14 mouse cellular contexts compared by ENCODE assay signal in genomic region chr2:11490554-11490953, GRCm38 (mm10).
"Had no signal": no experiment of that assay in that cellular context is flagged by ENCODE, and none has a peak within 500 bp of the region (broad histone marks: within the 10 kb centered on the region; RNA-seq: fewer than 3 reads in every experiment).

No protein-coding gene starts in this region.

- ATAC-seq: intestine, embryonic 15.5 days; midbrain, embryonic 13.5 days had no signal

- H3K4me3 ChIP-seq: intestine, embryonic 15.5 days; kidney, embryonic 15.5 days; limb, embryonic 13.5 days; liver, embryonic 15.5 days; midbrain, embryonic 13.5 days; myocyte; neural tube, embryonic 15.5 days had no signal

- H3K27me3 ChIP-seq: intestine, embryonic 15.5 days; kidney, embryonic 15.5 days; limb, embryonic 13.5 days; liver, embryonic 15.5 days; midbrain, embryonic 13.5 days; neural tube, embryonic 15.5 days had no signal

- H3K27ac ChIP-seq: intestine, embryonic 15.5 days; kidney, embryonic 15.5 days; limb, embryonic 13.5 days; liver, embryonic 15.5 days; macrophage; midbrain, embryonic 13.5 days; neural tube, embryonic 15.5 days had no signal

- H3K4me1 ChIP-seq: kidney, embryonic 15.5 days; limb, embryonic 13.5 days; liver, embryonic 15.5 days had no signal

- DNase-seq: kidney, adult 18-20 months; kidney, postnatal 14 days; left cerebral cortex, postnatal 4 days; lung, postnatal 10 days; right cerebral cortex, postnatal 4 days; thymus, postnatal 4 days had no signal
